Mouse (Mus musculus): Measurements from ENCODE around the gene Hyal6. TPM values are rescaled to one million over a fixed set of nuclear protein-coding genes. Genes with fewer than 3 reads are reported as not detected.

Hyal6 gene
- polyA plus RNA-seq, 1 experiment from 2014 or later: not detected

GRCm38 (mm10) chr6:24721317-24722099 lies 11.5 kb upstream of the Hyal6 start:
- peak; percentile 67 for TF ChIP-seq CTCF (IDR thresholded peaks at IDR 0.05; ENCODE audit: low read depth)
- 23% methylated on average over 13 of the region's 13 CpGs for whole genome bisulfite sequencing
- H3K27ac ChIP-seq (ENCODE audit: low read depth): no peak overlapping the region
- DNase-seq (peak; percentile 83), ATAC-seq (ENCODE audit: insufficient read depth) (no peak)
- no peaks in the 10 kb centered on the region for H3K9me3 ChIP-seq (ENCODE audit: low read depth, low read length)
- H3K27me3 ChIP-seq (ENCODE audit: insufficient read depth, low read length): no peaks in the 10 kb centered on the region
- no peaks in the 10 kb centered on the region for H3K36me3 ChIP-seq (ENCODE audit: insufficient read depth)
- H3K4me2 ChIP-seq: 0 out of 2 replicates have a peak overlapping the region, but pooled peaks have one; percentile 18
- H3K9ac ChIP-seq: no peak overlapping the region
- no peaks in the 10 kb centered on the region for H3K4me1 ChIP-seq (ENCODE audit: insufficient read depth)
- no peak overlapping the region for H3K4me3 ChIP-seq (ENCODE audit: low read depth, low read length)

- Histone ChIP-seq H3K4me1 (ENCODE audit: insufficient read depth) (no peaks in the 10 kb centered on the region), H3K36me3 (ENCODE audit: insufficient read depth) (no peaks in the 10 kb centered on the region), H3K9ac (no peak overlapping the region), H3K4me2 (no peak overlapping the region), H3K9me3 (ENCODE audit: low read depth, low read length) (no peaks in the 10 kb centered on the region), H3K4me3 (ENCODE audit: low read depth, low read length) (no peak overlapping the region), H3K27ac (ENCODE audit: low read depth) (no peak overlapping the region), H3K27me3 (ENCODE audit: insufficient read depth, low read length) (no peaks in the 10 kb centered on the region)
- TF ChIP-seq CTCF (IDR thresholded peaks at IDR 0.05; ENCODE audit: low read depth): no peak
- no peak for DNase-seq
- no peak for ATAC-seq (ENCODE audit: insufficient read depth)
- WGBS: 76% methylated on average over 1 of the region's 1 CpGs
Measured at GRCm38 (mm10) chr6:24728130-24728529, 4.9 kb upstream of the Hyal6 start.

- ATAC-seq (ENCODE audit: insufficient read depth): no peak
- Histone ChIP-seq H3K4me2 (no peak overlapping the region), H3K27ac (ENCODE audit: low read depth) (no peak overlapping the region), H3K36me3 (ENCODE audit: insufficient read depth) (no peaks in the 10 kb centered on the region), H3K4me3 (ENCODE audit: low read depth, low read length) (no peak overlapping the region), H3K4me1 (ENCODE audit: insufficient read depth) (no peaks in the 10 kb centered on the region), H3K9me3 (ENCODE audit: low read depth, low read length) (no peaks in the 10 kb centered on the region), H3K27me3 (ENCODE audit: insufficient read depth, low read length) (no peaks in the 10 kb centered on the region), H3K9ac (no peak overlapping the region)
- DNase-seq: no peak
- TF ChIP-seq CTCF (IDR thresholded peaks at IDR 0.05; ENCODE audit: low read depth): no peak
- WGBS: 79% methylated on average over 6 of the region's 6 CpGs
Measured at GRCm38 (mm10) chr6:24734565-24734964, 1.5 kb downstream of the Hyal6 start.

GRCm38 (mm10) chr6:24748029-24748428 lies 15.0 kb downstream of the Hyal6 start, which contains the start of gene Hyal4:
TSS of gene Hyal4 (plus strand) at chr6:24748329.
- DNase-seq: no peak
- no peak for ATAC-seq (ENCODE audit: insufficient read depth)
- Histone ChIP-seq H3K9ac (no peak within 1 kb of the TSS), H3K4me2 (no peak within 1 kb of the TSS), H3K4me3 (ENCODE audit: low read depth, low read length) (no peak within 1 kb of the TSS), H3K4me1 (ENCODE audit: insufficient read depth) (no peaks in the 10 kb centered on the region), H3K36me3 (ENCODE audit: insufficient read depth) (no peaks in the 10 kb centered on the region), H3K27me3 (ENCODE audit: insufficient read depth, low read length) (no peaks in the 10 kb centered on the region), H3K9me3 (ENCODE audit: low read depth, low read length) (no peaks in the 10 kb centered on the region), H3K27ac (ENCODE audit: low read depth) (no peak within 1 kb of the TSS)
- WGBS: 80% methylated on average over 4 of the region's 4 CpGs
- TF ChIP-seq CTCF (IDR thresholded peaks at IDR 0.05; ENCODE audit: low read depth): no peak

GRCm38 (mm10) chr6:24759281-24759680 lies 26.2 kb downstream of the Hyal6 start:
- Histone ChIP-seq H3K4me2 (no peak overlapping the region), H3K27ac (ENCODE audit: low read depth) (no peak overlapping the region), H3K9ac (no peak overlapping the region), H3K4me1 (ENCODE audit: insufficient read depth) (no peaks in the 10 kb centered on the region), H3K9me3 (ENCODE audit: low read depth, low read length) (no peaks in the 10 kb centered on the region), H3K4me3 (ENCODE audit: low read depth, low read length) (no peak overlapping the region), H3K27me3 (ENCODE audit: insufficient read depth, low read length) (no peaks in the 10 kb centered on the region), H3K36me3 (ENCODE audit: insufficient read depth) (no peaks in the 10 kb centered on the region)
- TF ChIP-seq CTCF (IDR thresholded peaks at IDR 0.05; ENCODE audit: low read depth): no peak
- DNase-seq: no peak
- no peak for ATAC-seq (ENCODE audit: insufficient read depth)
- WGBS: 93% methylated on average over 3 of the region's 3 CpGs

GRCm38 (mm10) chr6:24766261-24766660 lies 33.2 kb downstream of the Hyal6 start:
- H3K27ac ChIP-seq (ENCODE audit: low read depth): no peak overlapping the region
- no peak for ATAC-seq (ENCODE audit: insufficient read depth)
- H3K9me3 ChIP-seq (ENCODE audit: low read depth, low read length): no peaks in the 10 kb centered on the region
- no peak for DNase-seq
- 67% methylated on average over 2 of the region's 2 CpGs for WGBS
- H3K4me1 ChIP-seq (ENCODE audit: insufficient read depth): no peaks in the 10 kb centered on the region
- no peak for TF ChIP-seq CTCF (IDR thresholded peaks at IDR 0.05; ENCODE audit: low read depth)
- no peak overlapping the region for H3K4me3 ChIP-seq (ENCODE audit: low read depth, low read length)
- H3K27me3 ChIP-seq (ENCODE audit: insufficient read depth, low read length): no peaks in the 10 kb centered on the region
- H3K4me2 ChIP-seq: no peak overlapping the region
- no peaks in the 10 kb centered on the region for H3K36me3 ChIP-seq (ENCODE audit: insufficient read depth)
- H3K9ac ChIP-seq: no peak overlapping the region

- Histone ChIP-seq H3K9ac (no peak overlapping the region), H3K36me3 (ENCODE audit: insufficient read depth) (no peaks in the 10 kb centered on the region), H3K4me3 (ENCODE audit: low read depth, low read length) (no peak overlapping the region), H3K9me3 (ENCODE audit: low read depth, low read length) (no peaks in the 10 kb centered on the region), H3K27me3 (ENCODE audit: insufficient read depth, low read length) (no peaks in the 10 kb centered on the region), H3K4me1 (ENCODE audit: insufficient read depth) (no peaks in the 10 kb centered on the region), H3K4me2 (no peak overlapping the region), H3K27ac (ENCODE audit: low read depth) (no peak overlapping the region)
- DNase-seq: no peak
- WGBS: 65% methylated on average over 2 of the region's 2 CpGs
- no peak for ATAC-seq (ENCODE audit: insufficient read depth)
- TF ChIP-seq CTCF (IDR thresholded peaks at IDR 0.05; ENCODE audit: low read depth): no peak
Measured at GRCm38 (mm10) chr6:24779182-24779581, 46.1 kb downstream of the Hyal6 start.
